Mouse (Mus musculus) layer of hippocampus, adult 9-11 months (tissue): ENCODE data around the gene Dcun1d1.
A peak's percentile ranks its signal among the peaks of the same experiment; 100 is the strongest.

Experiments used
- DNase-seq: peaks from one replicate; pipeline ENCODE4 v3.0.0; 2022

The Dcun1d1 gene

GRCm38 (mm10) chr3:35929831-35930230, 7.4 kb downstream of the Dcun1d1 start:
- no peak for DNase-seq

- DNase-seq = peak; percentile 25
These were observed 7.8 kb downstream of the Dcun1d1 start for GRCm38 (mm10) chr3:35929406-35929805.

GRCm38 (mm10) chr3:35925852-35926251, 11.4 kb downstream of the Dcun1d1 start:
- no peak for DNase-seq

GRCm38 (mm10) chr3:35924007-35924406, 13.2 kb downstream of the Dcun1d1 start:
- no peak for DNase-seq

- no peak for DNase-seq
These were observed 13.8 kb downstream of the Dcun1d1 start for GRCm38 (mm10) chr3:35923495-35923894.

GRCm38 (mm10) chr3:35922522-35922921, 14.7 kb downstream of the Dcun1d1 start:
- DNase-seq = no peak

- no peak for DNase-seq
These were observed 19.0 kb downstream of the Dcun1d1 start for GRCm38 (mm10) chr3:35918229-35918628.

GRCm38 (mm10) chr3:35908982-35909680, 28.1 kb downstream of the Dcun1d1 start:
- no peak for DNase-seq

- no peak for DNase-seq
These were observed 36.6 kb downstream of the Dcun1d1 start for GRCm38 (mm10) chr3:35900555-35901204.

- no peak for DNase-seq
These were observed 38.1 kb downstream of the Dcun1d1 start for GRCm38 (mm10) chr3:35899109-35899508.

- DNase-seq = no peak
These were observed 39.3 kb downstream of the Dcun1d1 start for GRCm38 (mm10) chr3:35897900-35898299.

GRCm38 (mm10) chr3:35893156-35893555, 44.1 kb downstream of the Dcun1d1 start:
- no peak for DNase-seq

- DNase-seq = no peak
These were observed 46.1 kb downstream of the Dcun1d1 start for GRCm38 (mm10) chr3:35891123-35891522.

- DNase-seq = no peak
These were observed 47.7 kb downstream of the Dcun1d1 start for GRCm38 (mm10) chr3:35889531-35889930.

- DNase-seq = no peak
These were observed 54.0 kb downstream of the Dcun1d1 start for GRCm38 (mm10) chr3:35883267-35883666.

- DNase-seq = no peak
These were observed 87.9 kb downstream of the Dcun1d1 start for GRCm38 (mm10) chr3:35849326-35849725.
